Mouse (Mus musculus) gastrocnemius, postnatal 25 days (tissue): ENCODE measurements around the gene Wdr66. TPM values are rescaled to one million over a fixed set of nuclear protein-coding genes. Genes with fewer than 3 reads are reported as not detected.

Source experiments
- DNase-seq: peaks from one replicate; pipeline ENCODE4 v3.0.0; 2022
- total RNA-seq, 2 experiments: library from RNA; stranded (reverse); gene quantifications; 1 replicate in 1 of 2; 2 replicates in 1 of 2; pipeline ENCODE4 v1.2.3; 2021

Wdr66 gene
- total RNA-seq, 2 experiments from 2014 or later: 1.1 to 1.9 TPM

DNA sequence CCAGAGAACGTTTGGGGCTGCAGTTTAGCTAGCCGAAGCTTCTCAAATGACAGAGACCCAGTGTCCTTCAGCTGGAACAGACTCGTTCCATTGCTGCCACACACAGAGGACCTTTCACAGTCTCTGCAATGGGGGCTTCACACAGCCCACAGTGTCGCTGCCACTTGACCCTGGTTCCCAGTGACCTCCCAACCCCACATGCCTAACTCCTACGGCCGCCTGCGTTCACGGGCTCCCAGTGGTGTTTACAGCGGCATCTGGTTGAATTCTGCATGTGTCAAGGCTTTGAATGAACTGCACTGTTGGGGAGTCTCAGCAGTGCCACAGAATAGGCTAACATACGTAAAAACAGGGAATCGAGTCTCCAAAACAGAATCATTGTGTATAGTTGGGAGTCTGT is 19.0 kb downstream of the Wdr66 start:
- no peak for DNase-seq

DNA sequence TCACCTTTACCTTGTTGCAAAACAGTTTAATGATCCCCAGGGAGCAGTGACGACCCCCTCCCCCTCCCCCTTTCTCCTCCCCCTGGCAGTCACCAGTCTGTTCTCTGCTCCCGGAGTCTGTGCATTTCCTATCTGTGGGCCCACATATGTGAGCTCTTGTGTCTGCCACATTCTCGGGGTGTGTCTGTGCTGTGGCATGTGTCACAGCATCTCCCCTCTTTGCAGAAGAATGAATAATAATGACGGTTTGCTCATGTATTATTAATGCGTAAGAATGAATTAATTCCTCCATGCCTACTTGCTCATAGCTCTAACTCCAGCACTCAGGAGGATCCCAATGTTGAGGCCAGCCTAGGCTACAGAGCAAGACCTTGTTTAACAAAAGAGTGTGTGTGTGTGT is 21.0 kb downstream of the Wdr66 start:
- DNase-seq: no peak

GRCm38 (mm10) chr5:123276636-123277341 is 24.9 kb downstream of the Wdr66 start:
- DNase-seq: no peak

DNA sequence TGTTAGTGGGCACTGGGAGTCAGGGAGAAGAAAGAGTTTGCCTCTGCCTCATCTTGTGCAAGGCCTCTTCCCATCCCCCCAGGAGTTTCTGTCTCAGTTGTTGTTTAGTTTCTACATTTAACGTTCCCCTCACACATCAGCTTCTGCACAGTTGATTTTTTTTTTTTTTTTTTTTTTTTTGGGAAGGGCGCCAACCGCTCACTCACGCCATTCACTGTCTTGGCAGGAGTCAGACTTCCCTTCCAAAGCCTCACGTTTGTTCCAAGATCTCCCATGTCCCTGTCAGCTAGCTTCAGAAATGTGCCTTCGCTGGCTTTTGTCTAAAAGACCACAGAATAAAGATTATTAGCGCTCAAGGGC is 25.4 kb downstream of the Wdr66 start:
- no peak for DNase-seq

DNA sequence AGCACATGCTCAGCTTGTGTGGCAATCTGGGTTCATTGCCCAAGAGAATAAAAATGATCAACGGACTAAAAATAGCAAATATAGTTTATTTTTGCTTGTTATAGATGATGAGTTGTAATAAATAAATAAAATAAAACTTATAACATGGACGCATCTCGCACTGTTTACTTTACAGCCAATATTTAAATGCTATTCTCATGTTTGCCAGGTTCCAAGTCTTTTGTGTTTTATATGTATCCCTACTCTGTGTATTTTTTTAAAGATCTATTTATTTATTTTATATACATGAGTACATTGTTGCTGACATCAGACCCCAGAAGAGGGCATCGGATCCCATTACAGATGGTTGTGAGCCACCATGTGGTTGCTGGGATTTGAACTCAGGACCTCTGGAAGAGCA is 25.8 kb downstream of the Wdr66 start:
- no peak for DNase-seq

DNA sequence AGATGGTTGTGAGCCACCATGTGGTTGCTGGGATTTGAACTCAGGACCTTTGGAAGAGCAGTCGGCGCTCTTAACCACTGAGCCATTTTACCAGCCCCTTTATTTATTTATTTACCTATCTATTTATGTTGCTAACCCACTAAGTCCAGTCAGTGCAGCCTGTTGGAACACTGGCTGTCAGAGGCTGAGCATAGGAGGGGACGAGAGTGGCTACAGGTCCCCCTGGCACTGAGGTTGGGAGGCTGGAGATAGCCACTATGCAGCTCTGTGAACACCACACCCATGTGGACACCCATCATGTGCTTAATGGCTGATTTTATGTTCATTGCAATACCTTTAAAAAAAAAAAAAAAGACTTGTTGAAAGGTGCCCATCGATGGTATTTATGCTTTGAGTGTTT is 27.3 kb downstream of the Wdr66 start:
- no peak for DNase-seq

GRCm38 (mm10) chr5:123281336-123282136 is 29.6 kb downstream of the Wdr66 start:
- no peak for DNase-seq

DNA sequence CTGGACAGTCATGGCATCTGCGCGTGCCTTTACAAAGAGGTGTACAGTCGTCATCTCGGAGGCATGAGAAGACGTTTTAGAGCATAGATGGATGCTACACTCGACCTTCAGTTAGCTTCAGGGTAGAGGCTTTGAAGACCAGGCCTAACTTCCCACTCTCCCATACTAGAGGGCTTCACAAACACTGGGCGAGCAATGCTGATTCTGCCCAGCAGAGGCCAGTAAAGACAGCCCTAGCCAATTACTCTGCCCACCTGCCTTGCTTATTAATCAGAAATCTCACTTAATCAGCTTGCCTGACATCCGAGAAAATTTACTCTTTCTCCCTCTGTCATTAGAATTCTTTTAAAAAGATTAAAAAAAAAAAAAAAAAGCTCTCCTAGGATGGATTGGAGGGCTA is 33.3 kb downstream of the Wdr66 start:
- DNase-seq: no peak

GRCm38 (mm10) chr5:123288079-123288478 is 36.2 kb downstream of the Wdr66 start:
- DNase-seq: no peak

DNA sequence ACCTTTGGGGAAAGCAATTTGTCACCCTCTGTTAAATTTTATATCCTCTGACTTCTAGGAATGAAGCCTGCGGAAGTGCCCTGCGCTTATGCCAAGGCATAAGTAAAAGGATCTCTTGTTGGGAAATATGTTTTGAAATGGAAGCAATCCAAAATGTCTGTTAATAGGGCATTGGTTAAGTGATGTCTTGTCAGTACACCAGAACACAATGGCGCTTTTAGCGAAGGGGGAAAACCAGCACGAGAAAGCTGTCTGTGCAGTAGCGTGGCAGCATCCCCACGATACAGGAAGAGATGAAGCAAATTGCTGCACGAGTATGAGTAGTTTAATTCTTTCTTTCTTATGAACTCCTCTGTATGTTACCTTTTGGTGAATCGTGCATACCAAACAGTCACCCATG is 42.8 kb downstream of the Wdr66 start:
- DNase-seq: no peak

- DNase-seq: no peak
Observed at GRCm38 (mm10) chr5:123296224-123296806, 44.4 kb downstream of the Wdr66 start.

DNA sequence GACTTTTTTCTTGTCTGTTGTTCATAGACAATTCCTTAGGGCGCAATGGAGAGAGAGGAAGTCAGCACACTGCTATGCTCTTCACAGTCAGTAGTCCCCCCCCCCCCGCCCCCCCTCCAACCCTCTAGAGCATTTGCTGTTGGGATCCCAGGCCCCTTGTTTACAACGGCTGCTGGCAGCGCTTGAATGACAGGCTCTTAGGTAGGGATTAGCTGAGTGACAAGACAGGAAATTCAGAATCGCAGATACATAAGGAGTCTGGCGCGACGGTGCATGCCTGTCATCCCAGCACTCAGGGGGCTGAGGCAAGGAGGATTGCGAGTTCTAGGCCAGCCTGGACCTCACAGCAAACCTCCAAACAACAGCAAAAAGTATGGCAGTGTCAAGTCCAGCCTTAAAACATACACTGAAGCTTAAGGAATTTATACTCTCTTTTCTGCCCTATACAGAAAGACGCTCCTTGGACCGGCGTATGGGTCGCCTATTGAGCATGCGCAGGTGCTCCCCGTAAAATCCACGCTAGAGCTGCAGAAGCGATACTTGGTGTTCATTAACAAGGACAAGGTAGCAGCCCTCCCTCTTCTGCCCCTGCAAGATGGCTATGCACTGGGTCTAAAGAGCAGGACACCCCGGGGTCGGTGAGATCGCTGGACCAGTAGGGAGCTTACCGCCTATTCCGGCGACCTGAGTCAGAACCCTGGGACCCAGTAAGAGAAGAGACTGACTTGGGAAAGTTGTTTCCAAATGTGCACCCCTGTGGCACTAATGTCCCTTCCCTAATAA is 45.3 kb downstream of the Wdr66 start:
- DNase-seq: no peak

DNA sequence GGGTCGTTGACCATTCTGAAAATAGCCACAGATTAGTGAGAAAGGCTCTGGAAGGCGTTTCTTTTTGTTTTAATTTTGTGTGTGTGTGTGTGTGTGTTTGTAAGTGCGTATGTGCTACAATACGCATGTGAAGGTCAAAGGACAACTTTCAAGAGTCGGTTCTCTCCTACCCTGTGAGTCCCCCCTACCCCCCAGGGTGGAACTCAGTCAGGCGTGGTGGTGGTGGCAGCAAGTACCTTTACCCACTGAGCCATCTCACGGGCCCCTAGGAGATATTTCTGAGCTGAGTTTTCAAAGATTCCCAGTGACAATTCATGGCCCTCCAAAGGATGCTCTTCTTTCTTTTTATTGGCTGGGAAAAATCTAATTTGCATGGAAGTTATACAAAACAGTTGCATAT is 45.9 kb downstream of the Wdr66 start:
- DNase-seq: no peak

GRCm38 (mm10) chr5:123298526-123298925 is 46.6 kb downstream of the Wdr66 start:
- DNase-seq: no peak

- DNase-seq: no peak
Observed at GRCm38 (mm10) chr5:123300496-123301034, 48.7 kb downstream of the Wdr66 start.

DNA sequence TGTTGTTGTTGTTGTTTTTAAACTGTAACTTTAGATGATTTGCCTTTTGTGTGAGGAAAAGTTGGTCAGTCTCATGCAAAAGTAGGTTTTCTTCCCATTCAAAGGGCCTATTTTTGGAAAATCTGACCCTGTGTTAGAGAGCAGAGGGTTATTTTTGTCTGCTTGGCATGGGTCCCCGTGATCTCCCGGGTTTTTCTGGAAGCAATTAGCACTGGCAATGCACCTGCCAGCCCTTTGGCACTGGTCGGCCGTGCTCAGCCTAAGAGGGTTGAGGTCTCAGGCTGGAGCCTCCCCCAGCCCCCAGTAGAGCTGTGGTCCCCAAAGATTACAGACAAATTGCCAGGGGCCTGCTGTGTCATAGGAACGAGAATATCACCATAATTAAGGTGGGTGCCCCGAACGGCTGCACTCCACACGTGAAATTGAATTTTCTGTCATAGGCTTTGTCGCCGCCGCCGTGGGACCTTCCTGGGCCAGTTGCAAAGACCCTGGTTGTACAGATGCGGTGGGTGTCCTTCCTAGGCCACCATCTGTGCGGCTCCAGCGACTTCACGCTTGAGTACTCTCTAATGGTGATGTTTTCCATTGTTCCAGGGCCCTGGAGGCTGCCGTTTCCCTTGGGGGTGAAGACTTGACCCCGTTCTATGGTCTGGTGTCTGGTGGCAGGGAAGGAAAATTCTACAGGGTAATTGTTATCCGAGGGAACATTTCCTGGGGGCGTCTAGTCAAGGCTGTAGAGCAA is 50.0 kb downstream of the Wdr66 start:
- no peak for DNase-seq

DNA sequence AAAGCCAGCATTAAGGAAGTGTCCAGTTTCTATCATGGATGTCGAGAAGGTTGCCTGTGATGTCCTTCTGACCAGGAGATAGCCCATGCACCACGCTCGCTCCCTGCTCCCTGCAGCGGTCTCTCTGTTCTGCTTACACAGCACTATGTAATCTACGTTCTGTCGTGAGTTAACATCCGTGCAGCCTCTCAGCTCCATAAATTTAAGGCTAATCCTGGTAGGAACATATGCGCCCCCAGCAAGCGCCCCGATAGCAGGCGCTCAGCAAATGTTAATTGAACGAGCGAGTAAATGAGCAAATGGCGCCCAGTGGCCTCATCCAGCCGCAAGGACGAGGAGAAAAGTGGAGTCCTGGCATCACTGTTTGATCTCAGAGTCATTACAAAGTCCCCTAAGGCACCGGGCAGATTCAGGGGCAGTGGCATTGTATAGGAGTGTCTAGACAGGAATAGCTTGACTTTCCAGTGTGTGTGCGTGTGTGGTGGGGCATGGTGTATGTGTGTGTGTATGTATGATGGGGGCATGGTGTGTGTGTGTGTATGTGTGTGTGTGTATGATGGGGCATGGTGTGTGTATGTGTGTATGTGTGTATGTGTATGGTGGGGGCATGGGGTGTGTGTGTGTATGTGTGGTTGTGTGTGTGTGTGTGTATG is 55.9 kb downstream of the Wdr66 start:
- no peak for DNase-seq

- DNase-seq: no peak
Observed at GRCm38 (mm10) chr5:123309816-123310215, 57.9 kb downstream of the Wdr66 start.

GRCm38 (mm10) chr5:123310221-123310620 is 58.3 kb downstream of the Wdr66 start:
- no peak for DNase-seq

DNA sequence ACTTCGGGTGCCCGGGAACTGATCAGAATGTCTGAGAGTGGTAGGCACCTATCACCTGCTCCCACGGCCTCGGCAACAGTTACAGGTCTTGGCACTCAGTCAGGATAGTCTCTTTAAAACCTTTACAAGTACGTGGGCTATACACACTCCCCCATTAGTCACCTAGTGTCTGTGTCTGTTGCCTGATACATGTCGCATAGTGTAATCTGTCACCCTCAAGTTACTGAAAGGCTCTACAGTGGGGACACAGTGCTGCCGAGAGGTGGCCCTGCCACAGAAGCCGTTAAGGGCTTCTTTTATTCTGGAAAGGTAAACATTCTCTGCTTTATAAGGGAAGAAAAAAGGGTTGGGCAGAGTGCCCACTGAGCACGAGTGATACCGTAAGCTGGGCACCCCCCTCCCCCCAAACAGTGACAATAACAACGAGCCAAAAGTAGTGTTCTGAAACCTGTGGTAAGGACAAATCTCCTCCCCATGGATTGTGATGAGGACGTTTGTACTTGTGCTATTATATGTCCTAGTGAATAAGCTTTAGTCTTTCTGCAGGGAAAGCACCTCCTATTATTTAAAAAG is 61.2 kb downstream of the Wdr66 start:
- DNase-seq: no peak
